Mouse (Mus musculus): ENCODE data around the gene Ccl21b.
"Not testable (repeated sequence)": the region's sequence is repeated elsewhere in the genome, so short reads cannot be mapped to it uniquely, and the experiment has no call there.

Gene Ccl21b

GRCm38 (mm10) chr4:42255467-42255866 is at the start of gene Ccl21b:
TSS of gene Ccl21b (plus strand) at chr4:42255767.
- in situ Hi-C loops (cut with MboI; ENCODE audit: unreplicated experiment in 2 of 2) = not testable (repeated sequence)

GRCm38 (mm10) chr4:42240339-42240738 is 15.2 kb upstream of the Ccl21b start, which contains the start of gene Gm10600:
TSS of gene Gm10600 (plus strand) at chr4:42240639.
- in situ Hi-C loops (cut with MboI; ENCODE audit: unreplicated experiment in 2 of 2) = not testable (repeated sequence)

GRCm38 (mm10) chr4:42293967-42294366 is 38.4 kb downstream of the Ccl21b start, which contains the start of gene Gm21953:
TSS of gene Gm21953 (plus strand) at chr4:42294267.
- in situ Hi-C loops (cut with MboI; ENCODE audit: unreplicated experiment in 2 of 2) = not testable (repeated sequence)

Data from v-Abl transformed pro-B cells (cell line).